Mouse (Mus musculus) left cerebral cortex, adult 6 months (tissue): ENCODE measurements around the gene Apaf1. TPM values are rescaled to one million over a fixed set of nuclear protein-coding genes. Genes with fewer than 3 reads are reported as not detected.

Experiments used
- long read RNA-seq, 2 experiments: library from polyadenylated mRNA; unstranded; transcript quantifications; one replicate each; pipeline ENCODE4 v2.0.0; 2019 to 2020
- polyA plus RNA-seq: library from polyadenylated mRNA; unstranded; fragments of <200 nt; fragmentation: Nextera tagmentation; gene quantifications from 2 replicates; pipeline ENCODE4 v1.2.3, GENCODE M21; 2021

Gene Apaf1
- 3.1 and 4.3 TPM in 2 replicates for polyA plus RNA-seq
- long read RNA-seq, experiment 1, full-length matches to known transcripts: 1 of 14 reads
- long read RNA-seq, experiment 1, partial matches to known transcripts: 5 of 14 reads
- long read RNA-seq, experiment 1, other reads (novel, unspliced or antisense): 8 of 14 reads
- long read RNA-seq, experiment 2, partial matches to known transcripts: 3 of 6 reads
- long read RNA-seq, experiment 2, other reads (novel, unspliced or antisense): 3 of 6 reads

GRCm38 (mm10) chr10:91082550-91083392 is at the start of gene Apaf1, which contains the start of gene Ikbip:
Apaf1 (minus strand) TSS chr10:91082770.
Ikbip (plus strand) TSS chr10:91082940.

GRCm38 (mm10) chr10:91123828-91124822 is 41.6 kb upstream of the Apaf1 start, which contains the start of gene Slc25a3:
Slc25a3 (minus strand) TSS chr10:91124059.

Other genes starting within 250 kb of the Apaf1 start
- gene Ikbip, start 170 bp upstream of the Apaf1 start, polyA plus RNA-seq: 15.9 and 16.3 TPM in 2 replicates
- gene Slc25a3, start 41.3 kb upstream of the Apaf1 start, polyA plus RNA-seq: 1,052 and 1,057 TPM in 2 replicates
- 5.8 and 16.1 TPM in 2 replicates for gene Tmpo, start 98.5 kb upstream of the Apaf1 start, polyA plus RNA-seq